Mouse (Mus musculus) erythroblast, embryonic 14.5 days (primary cell): ENCODE measurements around the gene Gm5678.

Experiments used
- GATA1 ChIP-seq: IDR thresholded peaks from 2 replicates; pipeline ENCODE4 v1.6.1; 2012; ENCODE audit warnings: low read length, inconsistent platforms, mixed read lengths
- TAL1 ChIP-seq: IDR thresholded peaks from 3 replicates; pipeline ENCODE4 v1.6.1; 2012; ENCODE audit warnings: low read length, inconsistent platforms, mixed read lengths

DNA sequence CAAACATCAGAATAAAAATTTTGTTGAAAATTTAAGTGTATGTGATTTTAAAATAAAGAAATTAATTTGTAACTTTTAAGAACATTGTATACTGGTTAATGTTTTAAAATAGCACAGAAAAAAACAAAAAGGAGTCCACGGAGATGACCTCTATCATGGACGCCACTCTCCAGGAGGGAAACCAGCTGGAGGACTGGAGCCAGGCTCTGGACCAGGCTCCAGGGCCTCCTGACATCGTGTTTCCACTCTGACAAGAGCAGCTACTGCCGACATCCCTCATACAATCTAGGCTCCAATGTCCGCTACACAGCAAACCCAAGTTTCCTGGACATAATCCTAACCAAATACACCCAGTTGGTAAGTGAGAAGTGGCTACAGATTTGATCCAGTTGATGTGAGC, 32.1 kb upstream of the Gm5678 start:
- TF ChIP-seq TAL1 (no peak), GATA1 (no peak)
